Mouse (Mus musculus) liver, embryonic 16.5 days (tissue): ENCODE data around the gene Arhgap23. TPM values are rescaled to one million over a fixed set of nuclear protein-coding genes. Genes with fewer than 3 reads are reported as not detected.
A peak's percentile ranks its signal among the peaks of the same experiment; 100 is the strongest.

Experiments used
- ATAC-seq: fragments of 200-750 bp; cut with Nextera tagmentation; 2 replicates; pipeline ENCODE4 v1.8.0; 2017; ENCODE audit warnings: low read depth, mild to moderate bottlenecking, moderate number of reproducible peaks, moderate library complexity
- H3K27ac ChIP-seq: fragments of 300-500 bp; sonication (generic); 2 replicates; pipeline ENCODE4 v1.5.1; 2014; ENCODE audit warnings: mild to moderate bottlenecking, low read length
- H3K27me3 ChIP-seq: fragments of 300-500 bp; sonication (generic); 2 replicates; pipeline ENCODE4 v1.6.1; 2014; ENCODE audit warnings: low read depth, low read length, mixed read lengths; ENCODE audit not compliant: control insufficient read depth, insufficient read depth
- H3K36me3 ChIP-seq: fragments of 300-500 bp; sonication (generic); 2 replicates; pipeline ENCODE4 v1.6.1; 2014; ENCODE audit warnings: mild to moderate bottlenecking; ENCODE audit not compliant: control insufficient read depth, insufficient read depth
- H3K4me1 ChIP-seq: fragments of 300-500 bp; sonication (generic); 2 replicates; pipeline ENCODE4 v1.6.1; 2014; ENCODE audit warnings: low read depth, low read length, mixed read lengths; ENCODE audit not compliant: control insufficient read depth
- H3K4me2 ChIP-seq: fragments of 300-500 bp; sonication (generic); 2 replicates; pipeline ENCODE4 v1.6.1; 2014; ENCODE audit warnings: low read depth, low read length, mixed read lengths
- H3K4me3 ChIP-seq: fragments of 300-500 bp; sonication (generic); 2 replicates; pipeline ENCODE4 v1.5.1; 2014; ENCODE audit warnings: low read depth, mild to moderate bottlenecking, low read length
- H3K9ac ChIP-seq: fragments of 300-500 bp; sonication (generic); 2 replicates; pipeline ENCODE4 v1.6.1; 2014; ENCODE audit warnings: low read depth, low read length
- H3K9me3 ChIP-seq: fragments of 300-500 bp; sonication (generic); replicated peaks from 2 replicates; pipeline ENCODE4 v1.6.1; 2016; ENCODE audit warnings: low read length; ENCODE audit not compliant: control insufficient read depth
- WGBS: fragments of 180-500 bp; shearing (Covaris S2); extraction: QIAGEN DNeasy Blood & Tissue Kit; methylation state at CpG from one replicate; pipeline ENCODE4 v1.1.7; 2014; ENCODE audit not compliant: insufficient replicate concordance; 5-methylcytosine and 5-hydroxymethylcytosine counted together
- polyA plus RNA-seq: library from polyadenylated mRNA; unstranded; fragments of >200 nt; fragmentation: Nextera tagmentation; extraction: Ambion mirVana; gene quantifications from 2 replicates; pipeline ENCODE4 v1.2.1, GENCODE M21; 2015

Gene Arhgap23
- polyA plus RNA-seq, 1 experiment from 2014 or later = 5.4 TPM

- peaks cover 36% of the 10 kb centered on the region for H3K4me1 ChIP-seq
- peak overlapping the region; percentile 59 for H3K27ac ChIP-seq
- no peak for ATAC-seq
- H3K27me3 ChIP-seq = no peaks in the 10 kb centered on the region
- no peak overlapping the region; the same call in 1 of the 2 replicates for H3K9ac ChIP-seq
- WGBS = 25% methylated on average over 10 of the region's 10 CpGs
- H3K4me3 ChIP-seq = no peak overlapping the region
- H3K36me3 ChIP-seq = no peaks in the 10 kb centered on the region
- H3K4me2 ChIP-seq = no peak overlapping the region
- H3K9me3 ChIP-seq = no peaks in the 10 kb centered on the region
Measured at GRCm38 (mm10) chr11:97412808-97413347, 2.5 kb upstream of the Arhgap23 start.

GRCm38 (mm10) chr11:97415712-97416636 is 641 bp downstream of the Arhgap23 start:
- ATAC-seq = peak; percentile 50
- WGBS = 2% methylated on average over 49 of the region's 49 CpGs
- peaks cover 43% of the 10 kb centered on the region for H3K4me1 ChIP-seq

GRCm38 (mm10) chr11:97416637-97417035 is 1.3 kb downstream of the Arhgap23 start:
- Histone ChIP-seq H3K4me3 (no peak overlapping the region; the same call in 1 of the 2 replicates), H3K4me1 (peaks cover 43% of the 10 kb centered on the region), H3K27ac (no peak overlapping the region), H3K27me3 (no peaks in the 10 kb centered on the region), H3K9me3 (no peaks in the 10 kb centered on the region), H3K36me3 (no peaks in the 10 kb centered on the region), H3K9ac (no peak overlapping the region), H3K4me2 (peak overlapping the region; percentile 99)
- WGBS = 7% methylated on average over 5 of the region's 5 CpGs
- no peak for ATAC-seq

More at GRCm38 (mm10) chr11:97415712-97416636, 641 bp downstream of the Arhgap23 start:
- peak overlapping the region; percentile 90 for H3K9ac ChIP-seq
- H3K4me2 ChIP-seq = peak overlapping the region; percentile 99
- peak overlapping the region; percentile 70 for H3K27ac ChIP-seq
- peak overlapping the region; percentile 90 for H3K4me3 ChIP-seq
- no peaks in the 10 kb centered on the region for H3K27me3 ChIP-seq
- no peaks in the 10 kb centered on the region for H3K9me3 ChIP-seq
- H3K36me3 ChIP-seq = no peaks in the 10 kb centered on the region

- Histone ChIP-seq H3K27ac (no peak overlapping the region), H3K4me3 (no peak overlapping the region), H3K4me1 (peaks cover 43% of the 10 kb centered on the region), H3K9me3 (no peaks in the 10 kb centered on the region), H3K9ac (no peak overlapping the region), H3K27me3 (no peaks in the 10 kb centered on the region), H3K36me3 (no peaks in the 10 kb centered on the region), H3K4me2 (no peak overlapping the region)
- 65% methylated on average over 14 of the region's 14 CpGs for WGBS
- ATAC-seq = no peak
Measured at GRCm38 (mm10) chr11:97418834-97419539, 3.7 kb downstream of the Arhgap23 start.

- H3K9me3 ChIP-seq = no peaks in the 10 kb centered on the region
- no peak overlapping the region for H3K4me2 ChIP-seq
- no peaks in the 10 kb centered on the region for H3K36me3 ChIP-seq
- 63% methylated on average over 5 of the region's 5 CpGs for WGBS
- peaks cover 46% of the 10 kb centered on the region for H3K4me1 ChIP-seq
- no peaks in the 10 kb centered on the region for H3K27me3 ChIP-seq
- no peak overlapping the region for H3K4me3 ChIP-seq
- H3K9ac ChIP-seq = no peak overlapping the region
- H3K27ac ChIP-seq = no peak overlapping the region
- no peak for ATAC-seq
Measured at GRCm38 (mm10) chr11:97419540-97419900, 4.2 kb downstream of the Arhgap23 start.

- no peak overlapping the region for H3K27ac ChIP-seq
- whole genome bisulfite sequencing = 63% methylated on average over 4 of the region's 4 CpGs
- H3K4me3 ChIP-seq = no peak overlapping the region
- H3K36me3 ChIP-seq = no peaks in the 10 kb centered on the region
- H3K4me1 ChIP-seq = peaks cover 38% of the 10 kb centered on the region
- ATAC-seq = no peak
- no peak overlapping the region for H3K9ac ChIP-seq
- H3K4me2 ChIP-seq = no peak overlapping the region
- no peaks in the 10 kb centered on the region for H3K27me3 ChIP-seq
- no peaks in the 10 kb centered on the region for H3K9me3 ChIP-seq
Measured at GRCm38 (mm10) chr11:97422507-97422906, 7.2 kb downstream of the Arhgap23 start.

- H3K4me2 ChIP-seq = peak overlapping the region; percentile 66
- WGBS = 25% methylated on average over 5 of the region's 5 CpGs
- ATAC-seq = peak; percentile 65
- no peaks in the 10 kb centered on the region for H3K9me3 ChIP-seq
- H3K27ac ChIP-seq = peak overlapping the region; percentile 77
- peaks cover 48% of the 10 kb centered on the region for H3K4me1 ChIP-seq
- H3K9ac ChIP-seq = peak overlapping the region; percentile 46
- peak overlapping the region; percentile 43 for H3K4me3 ChIP-seq
- no peaks in the 10 kb centered on the region for H3K27me3 ChIP-seq
- no peaks in the 10 kb centered on the region for H3K36me3 ChIP-seq
Measured at GRCm38 (mm10) chr11:97424092-97424692, 8.9 kb downstream of the Arhgap23 start.

GRCm38 (mm10) chr11:97424802-97425201 is 9.5 kb downstream of the Arhgap23 start:
- no peaks in the 10 kb centered on the region for H3K27me3 ChIP-seq
- H3K4me3 ChIP-seq = no peak overlapping the region; the same call in 1 of the 2 replicates
- no peaks in the 10 kb centered on the region for H3K36me3 ChIP-seq
- ATAC-seq = no peak
- H3K4me2 ChIP-seq = peak overlapping the region; percentile 66
- 63% methylated on average over 3 of the region's 3 CpGs for WGBS
- H3K27ac ChIP-seq = peak overlapping the region; percentile 77
- H3K4me1 ChIP-seq = peaks cover 51% of the 10 kb centered on the region
- H3K9me3 ChIP-seq = no peaks in the 10 kb centered on the region
- peak overlapping the region; percentile 25 for H3K9ac ChIP-seq
